Mouse (Mus musculus): ENCODE data around the gene Crip2. TPM values are rescaled to one million over a fixed set of nuclear protein-coding genes. Genes with fewer than 3 reads are reported as not detected.
A peak's percentile ranks its signal among the peaks of the same experiment; 100 is the strongest.

The Crip2 gene
- polyA plus RNA-seq, 1 experiment from 2014 or later: 78.8 TPM

- peaks cover 31% of the 10 kb centered on the region for H3K4me1 ChIP-seq
- WGBS: 65% methylated on average over 7 of the region's 7 CpGs
- peaks cover 5% of the 10 kb centered on the region for H3K36me3 ChIP-seq
- peaks cover 59% of the 10 kb centered on the region for H3K27me3 ChIP-seq
- no peaks in the 10 kb centered on the region for H3K9me3 ChIP-seq
- H3K4me2 ChIP-seq (replicated peaks): peak overlapping the region; percentile 61; the same call in 1 of the 2 replicates
- H3K27ac ChIP-seq: no peak overlapping the region
- ATAC-seq (ENCODE audit: insufficient number of reproducible peaks, insufficient read depth, low FRiP score, low TSS enrichment): no peak
- H3K4me3 ChIP-seq: no peak overlapping the region
- no peak overlapping the region for H3K9ac ChIP-seq
Observed at GRCm38 (mm10) chr12:113143164-113143563, 3.1 kb downstream of the Crip2 start.

- no peaks in the 10 kb centered on the region for H3K36me3 ChIP-seq
- H3K4me1 ChIP-seq: peaks cover 24% of the 10 kb centered on the region
- no peaks in the 10 kb centered on the region for H3K9me3 ChIP-seq
- H3K4me3 ChIP-seq: no peak overlapping the region
- no peak overlapping the region for H3K9ac ChIP-seq
- H3K27me3 ChIP-seq: peaks cover 66% of the 10 kb centered on the region
- ATAC-seq (ENCODE audit: insufficient number of reproducible peaks, insufficient read depth, low FRiP score, low TSS enrichment): no peak
- no peak overlapping the region for H3K4me2 ChIP-seq (replicated peaks)
- WGBS: 73% methylated on average over 20 of the region's 20 CpGs
- H3K27ac ChIP-seq: no peak overlapping the region
Observed at GRCm38 (mm10) chr12:113144001-113144756, 4.1 kb downstream of the Crip2 start.

- Histone ChIP-seq H3K9ac (no peak overlapping the region), H3K27ac (no peak overlapping the region), H3K4me1 (peaks cover 17% of the 10 kb centered on the region), H3K27me3 (peaks cover 69% of the 10 kb centered on the region), H3K36me3 (no peaks in the 10 kb centered on the region), H3K9me3 (no peaks in the 10 kb centered on the region), H3K4me2 (replicated peaks) (no peak overlapping the region), H3K4me3 (no peak overlapping the region)
- WGBS: 90% methylated on average over 16 of the region's 16 CpGs
- ATAC-seq (ENCODE audit: insufficient number of reproducible peaks, insufficient read depth, low FRiP score, low TSS enrichment): no peak
Observed at GRCm38 (mm10) chr12:113144886-113145285, 4.8 kb downstream of the Crip2 start.

GRCm38 (mm10) chr12:113145591-113145990 is 5.6 kb downstream of the Crip2 start:
- Histone ChIP-seq H3K27ac (no peak overlapping the region), H3K27me3 (peaks cover 71% of the 10 kb centered on the region), H3K4me2 (replicated peaks) (no peak overlapping the region), H3K4me1 (peaks cover 17% of the 10 kb centered on the region), H3K4me3 (no peak overlapping the region), H3K9ac (no peak overlapping the region), H3K36me3 (no peaks in the 10 kb centered on the region), H3K9me3 (no peaks in the 10 kb centered on the region)
- no peak for ATAC-seq (ENCODE audit: insufficient number of reproducible peaks, insufficient read depth, low FRiP score, low TSS enrichment)
- WGBS: 85% methylated on average over 5 of the region's 5 CpGs

GRCm38 (mm10) chr12:113146112-113147057 is 6.3 kb downstream of the Crip2 start, which contains the start of gene Crip1:
Gene Crip1 (plus strand): TSS chr12:113146316.
- peaks cover 17% of the 10 kb centered on the region for H3K4me1 ChIP-seq
- H3K27me3 ChIP-seq: peaks cover 70% of the 10 kb centered on the region
- H3K4me3 ChIP-seq: 0 out of 2 replicates have a peak within 1 kb of the TSS, but pooled peaks have one; percentile 8
- no peak for ATAC-seq (ENCODE audit: insufficient number of reproducible peaks, insufficient read depth, low FRiP score, low TSS enrichment)
- no peaks in the 10 kb centered on the region for H3K9me3 ChIP-seq
- no peaks in the 10 kb centered on the region for H3K36me3 ChIP-seq
- H3K27ac ChIP-seq: no peak within 1 kb of the TSS
- 8% methylated on average over 45 of the region's 45 CpGs for WGBS
- H3K9ac ChIP-seq: no peak within 1 kb of the TSS
- H3K4me2 ChIP-seq (replicated peaks): peak within 1 kb of the TSS; percentile 43

- Histone ChIP-seq H3K4me3 (no peak overlapping the region), H3K27ac (no peak overlapping the region), H3K4me2 (replicated peaks) (no peak overlapping the region), H3K9ac (no peak overlapping the region), H3K27me3 (peaks cover 69% of the 10 kb centered on the region), H3K36me3 (no peaks in the 10 kb centered on the region), H3K4me1 (peaks cover 19% of the 10 kb centered on the region), H3K9me3 (no peaks in the 10 kb centered on the region)
- no peak for ATAC-seq (ENCODE audit: insufficient number of reproducible peaks, insufficient read depth, low FRiP score, low TSS enrichment)
- WGBS: 83% methylated on average over 8 of the region's 8 CpGs
Observed at GRCm38 (mm10) chr12:113147481-113147880, 7.4 kb downstream of the Crip2 start.

- H3K4me1 ChIP-seq: peaks cover 15% of the 10 kb centered on the region; the same call in 1 of the 2 replicates
- no peak overlapping the region for H3K4me2 ChIP-seq (replicated peaks)
- no peaks in the 10 kb centered on the region for H3K36me3 ChIP-seq
- H3K9me3 ChIP-seq: no peaks in the 10 kb centered on the region
- no peak overlapping the region for H3K4me3 ChIP-seq
- peaks cover 69% of the 10 kb centered on the region for H3K27me3 ChIP-seq
- H3K27ac ChIP-seq: no peak overlapping the region
- WGBS: 37% methylated on average over 16 of the region's 16 CpGs
- ATAC-seq (ENCODE audit: insufficient number of reproducible peaks, insufficient read depth, low FRiP score, low TSS enrichment): no peak
- no peak overlapping the region for H3K9ac ChIP-seq
Observed at GRCm38 (mm10) chr12:113148381-113149035, 8.5 kb downstream of the Crip2 start.

- peaks cover 66% of the 10 kb centered on the region for H3K27me3 ChIP-seq
- H3K9me3 ChIP-seq: no peaks in the 10 kb centered on the region
- peaks cover 15% of the 10 kb centered on the region; the same call in 1 of the 2 replicates for H3K4me1 ChIP-seq
- no peak overlapping the region for H3K27ac ChIP-seq
- no peak for ATAC-seq (ENCODE audit: insufficient number of reproducible peaks, insufficient read depth, low FRiP score, low TSS enrichment)
- 74% methylated on average over 4 of the region's 4 CpGs for WGBS
- H3K9ac ChIP-seq: no peak overlapping the region
- no peak overlapping the region for H3K4me2 ChIP-seq (replicated peaks)
- H3K4me3 ChIP-seq: no peak overlapping the region
- H3K36me3 ChIP-seq: no peaks in the 10 kb centered on the region
Observed at GRCm38 (mm10) chr12:113149341-113149740, 9.3 kb downstream of the Crip2 start.

GRCm38 (mm10) chr12:113149896-113150295 is 9.9 kb downstream of the Crip2 start:
- WGBS: 69% methylated on average over 3 of the region's 3 CpGs
- Histone ChIP-seq H3K36me3 (no peaks in the 10 kb centered on the region), H3K27me3 (peaks cover 66% of the 10 kb centered on the region), H3K4me1 (peaks cover 19% of the 10 kb centered on the region), H3K4me3 (no peak overlapping the region), H3K4me2 (replicated peaks) (no peak overlapping the region), H3K27ac (no peak overlapping the region), H3K9me3 (no peaks in the 10 kb centered on the region), H3K9ac (no peak overlapping the region)
- no peak for ATAC-seq (ENCODE audit: insufficient number of reproducible peaks, insufficient read depth, low FRiP score, low TSS enrichment)

- Histone ChIP-seq H3K9ac (no peak overlapping the region), H3K9me3 (no peaks in the 10 kb centered on the region), H3K4me1 (peaks cover 21% of the 10 kb centered on the region), H3K36me3 (no peaks in the 10 kb centered on the region), H3K27ac (no peak overlapping the region), H3K4me3 (no peak overlapping the region), H3K27me3 (peaks cover 66% of the 10 kb centered on the region), H3K4me2 (replicated peaks) (no peak overlapping the region)
- WGBS: 72% methylated on average over 4 of the region's 4 CpGs
- no peak for ATAC-seq (ENCODE audit: insufficient number of reproducible peaks, insufficient read depth, low FRiP score, low TSS enrichment)
Observed at GRCm38 (mm10) chr12:113150591-113150990, 10.6 kb downstream of the Crip2 start.

GRCm38 (mm10) chr12:113151046-113151445 is 11.0 kb downstream of the Crip2 start:
- no peak for ATAC-seq (ENCODE audit: insufficient number of reproducible peaks, insufficient read depth, low FRiP score, low TSS enrichment)
- 72% methylated on average over 8 of the region's 8 CpGs for WGBS
- Histone ChIP-seq H3K27ac (no peak overlapping the region), H3K4me2 (replicated peaks) (peak overlapping the region; percentile 83; the same call in 1 of the 2 replicates), H3K9me3 (no peaks in the 10 kb centered on the region), H3K4me3 (no peak overlapping the region), H3K27me3 (peaks cover 63% of the 10 kb centered on the region), H3K9ac (no peak overlapping the region; the same call in 1 of the 2 replicates), H3K36me3 (no peaks in the 10 kb centered on the region), H3K4me1 (peaks cover 21% of the 10 kb centered on the region)
